Mouse (Mus musculus) neural tube, embryonic 12.5 days (tissue): ENCODE results near the gene Cdca5. TPM values are rescaled to one million over a fixed set of nuclear protein-coding genes. Genes with fewer than 3 reads are reported as not detected.
A peak's percentile ranks its signal among the peaks of the same experiment; 100 is the strongest.

Source experiments
- ATAC-seq: fragments of 200-750 bp; cut with Nextera tagmentation; 2 replicates; pipeline ENCODE4 v1.8.0; 2017; ENCODE audit warnings: low read depth, mild to moderate bottlenecking, moderate TSS enrichment, moderate library complexity; ENCODE audit not compliant: low FRiP score
- H3K27ac ChIP-seq: fragments of 300-500 bp; sonication (generic); 2 replicates; pipeline ENCODE4 v1.5.1; 2016
- H3K27me3 ChIP-seq: fragments of 300-500 bp; sonication (generic); replicated peaks from 2 replicates; pipeline ENCODE4 v1.6.1; 2016; ENCODE audit warnings: mild to moderate bottlenecking
- H3K36me3 ChIP-seq: fragments of 300-500 bp; sonication (generic); 2 replicates; pipeline ENCODE4 v1.6.1; 2016; ENCODE audit warnings: mild to moderate bottlenecking
- H3K4me1 ChIP-seq: fragments of 300-500 bp; sonication (generic); 2 replicates; pipeline ENCODE4 v1.6.1; 2016
- H3K4me2 ChIP-seq: fragments of 300-500 bp; sonication (generic); replicated peaks from 2 replicates; pipeline ENCODE4 v1.6.1; 2016; ENCODE audit warnings: mild to moderate bottlenecking
- H3K4me3 ChIP-seq: fragments of 300-500 bp; sonication (generic); 2 replicates; pipeline ENCODE4 v1.5.1; 2016
- H3K9ac ChIP-seq: fragments of 300-500 bp; sonication (generic); 2 replicates; pipeline ENCODE4 v1.6.1; 2016; ENCODE audit warnings: mild to moderate bottlenecking
- H3K9me3 ChIP-seq: fragments of 300-500 bp; sonication (generic); 2 replicates; pipeline ENCODE4 v1.6.1; 2016; ENCODE audit warnings: mild to moderate bottlenecking
- WGBS: fragments of 180-500 bp; shearing (Covaris S2); methylation state at CpG from one replicate; pipeline ENCODE4 v1.1.7; 2016; 5-methylcytosine and 5-hydroxymethylcytosine counted together
- microRNA-seq: library from miRNA; unstranded; fragments of <30 nt; microRNA quantifications from one replicate; pipeline ENCODE4, GENCODE M21; 2017
- polyA plus RNA-seq: library from polyadenylated mRNA; unstranded; fragments of >200 nt; fragmentation: Nextera tagmentation; extraction: Ambion mirVana; gene quantifications from 2 replicates; pipeline ENCODE4 v1.2.1, GENCODE M21; 2016

Gene Cdca5
- polyA plus RNA-seq, 1 experiment from 2014 or later, result 27.1 TPM

GRCm38 (mm10) chr19:6136397-6136796 lies 51.6 kb downstream of the Cdca5 start:
- Histone ChIP-seq H3K4me3 (no peak overlapping the region), H3K36me3 (peaks cover 41% of the 10 kb centered on the region), H3K9ac (0 out of 2 replicates have a peak overlapping the region, but pooled peaks have one; percentile 13), H3K4me1 (peaks cover 11% of the 10 kb centered on the region; the same call in 1 of the 2 replicates), H3K9me3 (no peaks in the 10 kb centered on the region), H3K4me2 (no peak overlapping the region), H3K27me3 (no peaks in the 10 kb centered on the region), H3K27ac (no peak overlapping the region)
- WGBS, result 92% methylated on average over 3 of the region's 3 CpGs
- ATAC-seq, result no peak

- H3K27ac ChIP-seq, result no peak overlapping the region
- 96% methylated on average over 6 of the region's 6 CpGs for WGBS
- no peaks in the 10 kb centered on the region for H3K27me3 ChIP-seq
- H3K36me3 ChIP-seq, result peaks cover 34% of the 10 kb centered on the region
- H3K4me1 ChIP-seq, result peaks cover 11% of the 10 kb centered on the region; the same call in 1 of the 2 replicates
- H3K9ac ChIP-seq, result peak overlapping the region; percentile 76; the same call in 1 of the 2 replicates
- no peaks in the 10 kb centered on the region for H3K9me3 ChIP-seq
- H3K4me2 ChIP-seq, result peak overlapping the region; percentile 85
- no peak overlapping the region for H3K4me3 ChIP-seq
- ATAC-seq, result no peak
Observed at GRCm38 (mm10) chr19:6139701-6140100, 54.9 kb downstream of the Cdca5 start.

- 10% methylated on average over 16 of the region's 16 CpGs for WGBS
- no peaks in the 10 kb centered on the region for H3K9me3 ChIP-seq
- ATAC-seq, result no peak; the same call in 1 of the 2 replicates
- peak overlapping the region; percentile 76 for H3K9ac ChIP-seq
- peak overlapping the region; percentile 71 for H3K4me3 ChIP-seq
- H3K36me3 ChIP-seq, result peaks cover 28% of the 10 kb centered on the region
- no peaks in the 10 kb centered on the region for H3K27me3 ChIP-seq
- peak overlapping the region; percentile 85 for H3K4me2 ChIP-seq
- H3K4me1 ChIP-seq, result peaks cover 11% of the 10 kb centered on the region; the same call in 1 of the 2 replicates
- H3K27ac ChIP-seq, result peak overlapping the region; percentile 98
Observed at GRCm38 (mm10) chr19:6140374-6140677, 55.5 kb downstream of the Cdca5 start.

- peak within 1 kb of the TSS; percentile 85 for H3K4me2 ChIP-seq
- peak within 1 kb of the TSS; percentile 71 for H3K4me3 ChIP-seq
- peak; percentile 92 for ATAC-seq
- H3K27ac ChIP-seq, result peak within 1 kb of the TSS; percentile 98
- peaks cover 23% of the 10 kb centered on the region for H3K36me3 ChIP-seq
- no peaks in the 10 kb centered on the region for H3K9me3 ChIP-seq
- H3K9ac ChIP-seq, result peak within 1 kb of the TSS; percentile 76
- H3K27me3 ChIP-seq, result no peaks in the 10 kb centered on the region
- under 1% methylated on average over 68 of the region's 68 CpGs for WGBS
- peaks cover 11% of the 10 kb centered on the region; the same call in 1 of the 2 replicates for H3K4me1 ChIP-seq
Observed at GRCm38 (mm10) chr19:6140678-6141393, 56.1 kb downstream of the Cdca5 start, which contains the start of gene Batf2. TSS of gene Batf2 (plus strand) at chr19:6140983.

- H3K9me3 ChIP-seq, result no peaks in the 10 kb centered on the region
- ATAC-seq, result peak; percentile 78
- peaks cover 18% of the 10 kb centered on the region for H3K36me3 ChIP-seq
- no peaks in the 10 kb centered on the region for H3K27me3 ChIP-seq
- peaks cover 11% of the 10 kb centered on the region; the same call in 1 of the 2 replicates for H3K4me1 ChIP-seq
- H3K9ac ChIP-seq, result peak within 1 kb of the TSS; percentile 76
- WGBS, result 0% methylated on average over 15 of the region's 15 CpGs
- H3K27ac ChIP-seq, result peak within 1 kb of the TSS; percentile 98
- H3K4me3 ChIP-seq, result peak within 1 kb of the TSS; percentile 71
- H3K4me2 ChIP-seq, result peak within 1 kb of the TSS; percentile 85
Observed at GRCm38 (mm10) chr19:6141394-6141749, 56.6 kb downstream of the Cdca5 start, which contains the start of gene Arl2. TSS of gene Arl2 (minus strand) at chr19:6141548.

Small RNAs within 50 kb of the gene (microRNA-seq; reads per million reads assigned to microRNA genes)
- gene Mir6988, result 1.5 reads per million

Other genes starting within 250 kb of the Cdca5 start
- gene Frmd8, start 209.7 kb upstream of the Cdca5 start, polyA plus RNA-seq, result 27.0 and 33.0 TPM in 2 replicates
- 1.7 and 2.5 TPM in 2 replicates for gene Slc25a45, start 207.2 kb upstream of the Cdca5 start, polyA plus RNA-seq
- gene Tigd3, start 190.8 kb upstream of the Cdca5 start, polyA plus RNA-seq, result 10.5 and 11.8 TPM in 2 replicates
- gene Dpf2, start 172.0 kb upstream of the Cdca5 start, polyA plus RNA-seq, result 156 and 174 TPM in 2 replicates
- 4.7 and 5.7 TPM in 2 replicates for gene Cdc42ep2, start 160.2 kb upstream of the Cdca5 start, polyA plus RNA-seq
- gene Pola2, start 120.8 kb upstream of the Cdca5 start, polyA plus RNA-seq, result 44.4 and 46.6 TPM in 2 replicates
- not detected in 2 replicates for gene Slc22a20, start 98.8 kb upstream of the Cdca5 start, polyA plus RNA-seq
- 5.6 and 6.4 TPM in 2 replicates for gene Capn1, start 69.1 kb upstream of the Cdca5 start, polyA plus RNA-seq
- 33.2 and 35.2 TPM in 2 replicates for gene Syvn1, start 38.4 kb upstream of the Cdca5 start, polyA plus RNA-seq
- gene Mrpl49, start 27.2 kb upstream of the Cdca5 start, polyA plus RNA-seq, result 66.0 and 68.6 TPM in 2 replicates
- gene Fau, start 27.1 kb upstream of the Cdca5 start, polyA plus RNA-seq, result 635 and 643 TPM in 2 replicates
- 34.3 and 38.2 TPM in 2 replicates for gene Znhit2, start 23.8 kb upstream of the Cdca5 start, polyA plus RNA-seq
- 44.3 and 45.9 TPM in 2 replicates for gene Tm7sf2, start 16.6 kb upstream of the Cdca5 start, polyA plus RNA-seq
- 79.4 and 80.6 TPM in 2 replicates for gene Vps51, start 7.8 kb upstream of the Cdca5 start, polyA plus RNA-seq
- gene Tmem262, start 5.0 kb upstream of the Cdca5 start, polyA plus RNA-seq, result not detected in 2 replicates
- gene Gm28374, start 2.7 kb upstream of the Cdca5 start, polyA plus RNA-seq, result 2.6 and 3.2 TPM in 2 replicates
- 72.4 and 75.0 TPM in 2 replicates for gene Zfpl1, start within 50 bp of the Cdca5 start, polyA plus RNA-seq
- 0.33 TPM in 1 of 2 replicates, not detected in the other for gene AC131692.1, start 9.4 kb downstream of the Cdca5 start, polyA plus RNA-seq
- 0.63 and 0.82 TPM in 2 replicates for gene Naaladl1, start 20.8 kb downstream of the Cdca5 start, polyA plus RNA-seq
- 53.5 and 59.0 TPM in 2 replicates for gene Sac3d1, start 33.7 kb downstream of the Cdca5 start, polyA plus RNA-seq
- 40.3 and 42.3 TPM in 2 replicates for gene Snx15, start 43.3 kb downstream of the Cdca5 start, polyA plus RNA-seq
- gene Batf2, start 56.0 kb downstream of the Cdca5 start, polyA plus RNA-seq, result not detected in 2 replicates
- gene Arl2, start 56.6 kb downstream of the Cdca5 start, polyA plus RNA-seq, result 100 and 102 TPM in 2 replicates
- gene Majin, start 99.4 kb downstream of the Cdca5 start, polyA plus RNA-seq, result not detected in 2 replicates
- gene Gpha2, start 141.4 kb downstream of the Cdca5 start, polyA plus RNA-seq, result not detected in 2 replicates
- gene Ppp2r5b, start 150.9 kb downstream of the Cdca5 start, polyA plus RNA-seq, result 77.8 and 82.8 TPM in 2 replicates
- gene Atg2a, start 156.7 kb downstream of the Cdca5 start, polyA plus RNA-seq, result 13.8 and 14.7 TPM in 2 replicates
- 87.2 and 96.4 TPM in 2 replicates for gene Ehd1, start 191.7 kb downstream of the Cdca5 start, polyA plus RNA-seq
- gene Cdc42bpg, start 221.5 kb downstream of the Cdca5 start, polyA plus RNA-seq, result 0.27 and 0.60 TPM in 2 replicates
- gene Men1, start 250.0 kb downstream of the Cdca5 start, polyA plus RNA-seq, result 93.3 and 93.5 TPM in 2 replicates